Mouse (Mus musculus): ENCODE results near the gene Nos3. TPM values are rescaled to one million over a fixed set of nuclear protein-coding genes. Genes with fewer than 3 reads are reported as not detected.
A peak's percentile ranks its signal among the peaks of the same experiment; 100 is the strongest.

Gene Nos3
- polyA plus RNA-seq, 1 experiment from 2014 or later, result 11.9 TPM

DNA sequence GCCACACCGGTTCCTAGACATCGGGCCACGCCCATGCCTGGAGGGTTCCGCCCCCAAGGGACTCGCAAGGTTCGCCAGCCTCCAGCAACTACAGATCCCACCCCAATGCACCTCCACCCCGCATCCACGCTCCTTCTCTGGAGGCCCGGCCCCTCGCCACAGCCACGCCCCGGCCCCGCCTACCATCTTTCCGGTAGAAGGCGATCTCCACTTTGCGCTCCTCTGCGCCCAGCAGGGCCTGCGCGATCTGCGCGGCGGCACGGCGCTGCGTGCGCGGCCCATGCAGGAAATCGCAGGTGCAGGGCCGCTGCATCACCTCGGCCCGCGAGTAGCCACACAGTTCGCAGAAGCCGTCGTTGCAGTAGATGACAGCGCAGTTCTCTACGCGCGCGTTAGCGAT lies 16.5 kb upstream of the Nos3 start:
- H3K27me3 ChIP-seq (replicated peaks), result no peaks in the 10 kb centered on the region
- no peaks in the 10 kb centered on the region for H3K36me3 ChIP-seq (replicated peaks)
- peak; percentile 34 for ATAC-seq (replicated peaks)
- H3K4me2 ChIP-seq, result peak overlapping the region; percentile 94
- H3K4me1 ChIP-seq, result peaks cover 76% of the 10 kb centered on the region
- no peaks in the 10 kb centered on the region for H3K9me3 ChIP-seq
- WGBS, result under 1% methylated on average over 41 of the region's 41 CpGs
- peak overlapping the region; percentile 52 for H3K4me3 ChIP-seq
- peak overlapping the region; percentile 55 for H3K9ac ChIP-seq
- H3K27ac ChIP-seq, result peak overlapping the region; percentile 58

DNA sequence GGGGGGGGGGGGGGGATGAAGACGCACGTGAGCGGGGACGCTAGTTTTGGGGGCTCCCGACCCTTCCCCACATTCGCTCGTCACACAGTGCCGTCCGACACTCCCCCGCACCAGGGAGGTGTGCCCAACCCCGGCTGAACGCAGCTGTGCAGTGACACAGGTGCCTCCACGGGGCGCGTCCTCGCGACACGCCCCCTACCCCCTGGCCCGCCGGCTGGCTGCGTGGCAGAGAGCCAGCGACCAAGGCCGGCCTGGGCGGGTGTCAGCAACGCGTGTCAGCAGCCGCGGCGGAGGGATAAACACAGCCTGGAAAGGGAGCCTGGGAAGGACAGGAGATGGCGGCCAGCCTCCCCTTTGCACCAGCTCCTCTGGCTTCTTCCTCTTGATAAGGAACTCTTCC lies 16.1 kb upstream of the Nos3 start:
- Histone ChIP-seq H3K9ac (peak overlapping the region; percentile 55), H3K9me3 (no peaks in the 10 kb centered on the region), H3K4me2 (peak overlapping the region; percentile 94), H3K27me3 (replicated peaks) (no peaks in the 10 kb centered on the region), H3K4me1 (peaks cover 76% of the 10 kb centered on the region), H3K27ac (peak overlapping the region; percentile 58), H3K36me3 (replicated peaks) (no peaks in the 10 kb centered on the region), H3K4me3 (peak overlapping the region; percentile 52)
- WGBS, result 0% methylated on average over 30 of the region's 30 CpGs
- ATAC-seq (replicated peaks), result no peak

DNA sequence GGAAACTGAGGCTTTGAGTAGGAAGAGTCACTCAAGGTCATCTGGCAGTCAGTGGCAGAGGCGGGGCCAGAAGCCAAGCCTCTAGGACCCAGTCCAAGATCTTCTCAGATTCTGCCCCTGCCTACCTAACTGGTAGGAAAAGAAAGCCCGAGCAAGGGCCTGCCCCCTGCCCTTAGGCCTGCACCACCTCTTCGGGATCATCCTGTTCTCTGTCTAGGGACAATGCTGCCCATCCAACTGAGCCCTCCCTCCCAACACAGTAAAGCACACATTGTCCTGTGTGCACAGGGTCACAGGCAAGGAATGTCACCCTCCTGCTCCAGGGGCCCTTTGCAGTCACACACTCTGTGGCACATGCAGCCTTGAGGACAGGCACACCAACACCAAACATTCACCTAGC lies 14.5 kb upstream of the Nos3 start:
- ATAC-seq (replicated peaks), result no peak
- no peaks in the 10 kb centered on the region for H3K36me3 ChIP-seq (replicated peaks)
- no peaks in the 10 kb centered on the region for H3K27me3 ChIP-seq (replicated peaks)
- WGBS, result 37% methylated on average over 3 of the region's 3 CpGs
- peak overlapping the region; percentile 62 for H3K4me2 ChIP-seq
- H3K9me3 ChIP-seq, result no peaks in the 10 kb centered on the region
- no peak overlapping the region for H3K27ac ChIP-seq
- peak overlapping the region; percentile 78 for H3K4me3 ChIP-seq
- peak overlapping the region; percentile 85; the same call in 1 of the 2 replicates for H3K9ac ChIP-seq
- peaks cover 60% of the 10 kb centered on the region for H3K4me1 ChIP-seq

DNA sequence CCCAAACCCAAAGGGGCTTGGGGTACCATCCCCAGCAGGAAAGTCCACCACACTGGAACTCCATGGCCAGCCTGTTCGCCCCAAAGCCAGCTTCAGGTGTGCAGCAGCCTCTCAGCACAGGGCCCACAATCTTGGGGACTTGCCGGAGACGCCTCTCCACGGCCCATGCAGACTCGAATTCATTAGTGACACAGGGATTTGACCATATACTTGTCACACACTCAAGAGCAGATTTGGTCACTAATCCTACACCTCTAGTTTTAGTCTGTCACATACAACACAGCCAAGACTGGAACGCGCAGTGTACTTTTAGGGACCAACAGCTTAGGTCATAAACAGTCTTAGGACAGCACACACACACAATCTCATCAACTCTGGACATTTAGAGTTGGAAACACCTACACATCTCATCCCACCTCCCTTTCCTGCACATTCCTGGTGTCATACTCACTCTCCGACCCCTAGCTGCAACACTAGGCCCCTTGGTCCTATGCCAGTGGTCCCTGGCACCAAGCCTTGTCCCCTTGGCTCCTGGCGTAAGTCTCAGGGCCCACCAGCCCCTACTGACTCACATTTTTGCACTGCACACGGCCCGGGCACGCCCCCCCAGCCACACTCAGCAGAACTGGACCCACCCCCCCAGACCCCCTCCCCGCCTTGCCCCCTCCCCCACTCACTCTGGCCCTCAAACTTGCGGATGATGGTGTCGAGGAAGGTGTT lies 13.9 kb upstream of the Nos3 start:
- WGBS, result 28% methylated on average over 15 of the region's 15 CpGs
- Histone ChIP-seq H3K4me2 (peak overlapping the region; percentile 62), H3K4me3 (peak overlapping the region; percentile 78), H3K27me3 (replicated peaks) (no peaks in the 10 kb centered on the region), H3K36me3 (replicated peaks) (no peaks in the 10 kb centered on the region), H3K9ac (peak overlapping the region; percentile 85), H3K4me1 (peaks cover 54% of the 10 kb centered on the region), H3K9me3 (no peaks in the 10 kb centered on the region), H3K27ac (peak overlapping the region; percentile 91)
- no peak; the same call in 1 of the 2 replicates for ATAC-seq (replicated peaks)

DNA sequence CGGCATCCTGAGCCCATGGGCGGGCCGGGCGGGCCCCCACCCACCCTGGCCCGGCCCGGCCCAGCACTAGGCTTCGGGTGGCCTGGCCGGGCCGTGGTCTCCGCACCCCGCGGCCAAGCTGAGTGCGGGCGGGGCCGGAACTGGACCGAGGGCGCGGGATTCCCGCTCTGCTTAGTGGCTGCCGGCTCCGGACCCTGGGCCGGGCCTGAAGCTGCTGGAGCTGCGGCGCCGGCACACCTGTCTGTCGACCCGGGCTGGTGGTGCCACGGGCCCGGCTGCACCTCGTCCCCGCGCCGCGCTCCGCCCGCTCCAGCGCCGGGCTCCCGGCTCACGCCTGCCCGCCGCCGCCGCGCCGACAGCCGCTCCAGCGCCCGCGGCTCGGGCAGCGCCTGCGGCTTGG lies 13.3 kb upstream of the Nos3 start, which contains the start of gene Kcnh2:
Kcnh2 (minus strand) TSS at position 327 of the 400 bp plus-strand sequence.
- peak within 1 kb of the TSS; percentile 85 for H3K9ac ChIP-seq

DNA sequence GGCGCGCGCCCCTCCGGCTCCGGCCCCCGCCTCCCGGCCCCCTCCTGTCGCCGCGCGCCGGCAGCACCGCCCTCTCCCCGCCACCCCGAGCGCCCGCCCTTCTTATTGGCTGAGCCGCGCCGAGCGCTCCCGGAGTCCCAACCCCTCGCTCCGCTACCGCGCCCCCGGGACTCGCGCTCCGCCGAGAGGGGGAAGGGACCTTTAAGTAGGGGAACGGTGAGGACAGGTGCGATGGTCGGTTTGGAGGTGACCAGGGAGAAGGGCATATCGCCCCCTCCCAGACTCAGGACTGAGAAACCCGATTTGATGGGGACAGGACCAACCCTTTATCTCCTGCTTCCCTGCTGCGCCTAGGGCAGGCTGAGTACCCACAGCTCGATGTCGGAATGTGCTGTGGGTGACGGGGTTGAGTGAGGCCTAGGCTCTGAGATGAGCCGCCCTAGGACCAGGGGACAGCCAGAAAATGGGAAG lies 12.9 kb upstream of the Nos3 start:
- peaks cover 54% of the 10 kb centered on the region for H3K4me1 ChIP-seq
- WGBS, result under 1% methylated on average over 34 of the region's 41 CpGs
- H3K9ac ChIP-seq, result peak overlapping the region; percentile 85
- H3K36me3 ChIP-seq (replicated peaks), result no peaks in the 10 kb centered on the region
- H3K9me3 ChIP-seq, result no peaks in the 10 kb centered on the region
- peak overlapping the region; percentile 78 for H3K4me3 ChIP-seq
- no peaks in the 10 kb centered on the region for H3K27me3 ChIP-seq (replicated peaks)
- peak; percentile 88 for ATAC-seq (replicated peaks)
- peak overlapping the region; percentile 62 for H3K4me2 ChIP-seq
- H3K27ac ChIP-seq, result peak overlapping the region; percentile 91

More for the DNA sequence above, 13.3 kb upstream of the Nos3 start, which contains the start of gene Kcnh2:
- Histone ChIP-seq H3K4me3 (peak within 1 kb of the TSS; percentile 78), H3K36me3 (replicated peaks) (no peaks in the 10 kb centered on the region), H3K27ac (peak within 1 kb of the TSS; percentile 91), H3K4me2 (peak within 1 kb of the TSS; percentile 62), H3K27me3 (replicated peaks) (no peaks in the 10 kb centered on the region), H3K9me3 (no peaks in the 10 kb centered on the region), H3K4me1 (peaks cover 54% of the 10 kb centered on the region)
- ATAC-seq (replicated peaks), result peak; percentile 57
- 0% methylated on average over 30 of the region's 53 CpGs for WGBS

DNA sequence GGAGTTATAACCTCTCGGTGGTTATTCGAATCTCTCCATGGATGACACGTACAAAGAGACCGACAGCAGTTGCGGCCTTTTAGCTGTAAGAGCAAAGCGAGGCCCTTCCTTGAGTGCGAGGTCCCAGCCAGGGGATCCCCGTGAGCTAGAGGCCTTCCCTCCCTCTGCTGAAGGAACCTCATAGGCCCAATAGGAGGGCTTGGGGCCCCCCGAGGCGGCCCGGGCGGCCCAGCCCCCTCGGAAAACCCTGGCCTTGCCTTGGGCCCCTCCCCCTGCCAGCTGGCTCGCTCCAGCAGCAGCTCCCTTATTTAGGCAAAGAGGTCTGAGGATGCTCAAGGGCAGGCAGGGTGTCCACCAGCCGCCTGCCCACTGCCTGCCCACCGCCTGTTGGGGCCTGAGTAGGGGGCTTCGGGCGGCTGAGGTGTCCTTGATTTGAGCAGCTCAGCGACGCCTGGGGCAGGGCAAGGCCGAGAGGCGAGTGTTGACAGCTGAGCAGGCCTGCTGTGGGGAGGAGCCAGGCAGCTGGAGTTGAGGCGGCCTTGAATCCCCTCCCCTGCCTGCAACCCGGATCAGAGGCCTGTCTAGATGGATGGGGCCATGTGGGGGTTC lies 12.3 kb upstream of the Nos3 start:
- ATAC-seq (replicated peaks), result peak; percentile 29
- WGBS, result 1% methylated on average over 24 of the region's 24 CpGs
- peak overlapping the region; percentile 62 for H3K4me2 ChIP-seq
- peak overlapping the region; percentile 85 for H3K9ac ChIP-seq
- no peaks in the 10 kb centered on the region for H3K36me3 ChIP-seq (replicated peaks)
- no peaks in the 10 kb centered on the region for H3K9me3 ChIP-seq
- peak overlapping the region; percentile 78 for H3K4me3 ChIP-seq
- peak overlapping the region; percentile 91 for H3K27ac ChIP-seq
- H3K4me1 ChIP-seq, result peaks cover 52% of the 10 kb centered on the region
- H3K27me3 ChIP-seq (replicated peaks), result no peaks in the 10 kb centered on the region

DNA sequence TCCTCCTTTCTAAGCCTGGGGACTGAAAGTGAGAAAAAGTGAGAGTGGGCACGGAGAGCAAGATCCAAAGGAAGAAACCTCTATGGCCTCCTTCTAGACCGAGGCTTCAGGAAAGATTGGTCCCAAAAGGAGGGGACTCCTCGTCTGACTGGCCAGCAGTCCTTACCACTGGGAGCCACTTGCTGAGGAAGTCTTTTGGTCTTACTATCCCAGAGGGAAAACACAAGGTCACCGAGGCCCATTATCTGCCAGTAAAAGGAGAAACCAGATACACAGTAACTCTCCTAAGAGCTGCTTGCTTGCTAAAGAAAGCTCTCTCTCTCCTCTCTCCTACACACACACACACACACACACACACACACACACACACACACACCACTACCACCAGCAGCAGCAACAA lies 11.3 kb upstream of the Nos3 start:
- no peaks in the 10 kb centered on the region for H3K36me3 ChIP-seq (replicated peaks)
- no peak overlapping the region for H3K9ac ChIP-seq
- no peaks in the 10 kb centered on the region for H3K9me3 ChIP-seq
- H3K4me1 ChIP-seq, result peaks cover 42% of the 10 kb centered on the region
- WGBS, result 33% methylated on average over 4 of the region's 4 CpGs
- ATAC-seq (replicated peaks), result no peak
- no peak overlapping the region for H3K4me3 ChIP-seq
- no peaks in the 10 kb centered on the region for H3K27me3 ChIP-seq (replicated peaks)
- no peak overlapping the region for H3K4me2 ChIP-seq
- H3K27ac ChIP-seq, result 0 out of 2 replicates have a peak overlapping the region, but pooled peaks have one; percentile 91

DNA sequence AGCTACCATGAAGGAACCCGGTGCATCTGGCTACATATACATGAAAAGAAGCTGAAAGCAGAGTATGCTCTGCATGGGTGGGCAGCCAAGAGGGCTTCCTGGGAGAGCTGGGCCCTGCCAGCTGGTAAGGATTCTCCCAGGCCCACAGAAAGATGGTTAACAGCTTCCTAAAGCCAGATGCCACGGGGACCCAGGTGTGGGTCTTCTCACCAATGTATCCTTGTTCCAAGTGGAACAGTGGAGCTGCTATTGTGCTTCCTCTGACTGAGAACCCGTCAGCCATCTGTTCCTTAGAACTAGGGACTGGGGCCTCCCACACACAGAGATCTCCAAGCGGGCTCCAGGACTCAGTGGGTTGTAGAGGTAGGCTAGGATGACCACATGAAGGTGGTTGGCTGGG lies 7.8 kb upstream of the Nos3 start:
- no peaks in the 10 kb centered on the region for H3K36me3 ChIP-seq (replicated peaks)

DNA sequence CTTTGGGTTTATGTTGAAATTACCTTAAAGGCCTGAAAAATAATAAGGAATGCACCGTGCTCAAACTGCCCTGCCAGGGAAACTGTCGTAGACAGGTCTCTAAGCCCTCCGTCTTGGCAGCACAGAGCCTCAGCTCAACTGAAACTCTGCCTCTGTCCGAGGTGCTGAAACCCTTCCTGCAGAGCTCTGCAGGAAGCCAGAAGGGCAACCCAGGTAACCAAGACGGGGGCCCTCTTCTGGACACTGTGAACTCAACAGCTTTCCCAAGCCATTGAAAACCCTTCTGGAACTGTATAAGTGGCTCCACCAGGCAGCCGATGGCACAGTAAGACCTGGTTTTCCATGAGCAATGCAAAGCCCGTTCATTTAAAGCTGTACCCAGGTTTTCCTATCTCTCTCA lies 7.1 kb upstream of the Nos3 start:
- Histone ChIP-seq H3K36me3 (replicated peaks) (no peaks in the 10 kb centered on the region), H3K4me3 (no peak overlapping the region), H3K27ac (no peak overlapping the region), H3K4me2 (no peak overlapping the region), H3K27me3 (replicated peaks) (no peaks in the 10 kb centered on the region), H3K4me1 (peaks cover 16% of the 10 kb centered on the region), H3K9ac (no peak overlapping the region), H3K9me3 (no peaks in the 10 kb centered on the region)
- WGBS, result 16% methylated on average over 7 of the region's 7 CpGs
- no peak for ATAC-seq (replicated peaks)

More for the DNA sequence above, 7.8 kb upstream of the Nos3 start:
- Histone ChIP-seq H3K27me3 (replicated peaks) (no peaks in the 10 kb centered on the region), H3K27ac (no peak overlapping the region), H3K4me2 (no peak overlapping the region), H3K4me1 (peaks cover 22% of the 10 kb centered on the region), H3K4me3 (no peak overlapping the region), H3K9ac (no peak overlapping the region), H3K9me3 (no peaks in the 10 kb centered on the region)
- no peak for ATAC-seq (replicated peaks)
- WGBS, result 60% methylated on average over 4 of the region's 4 CpGs

DNA sequence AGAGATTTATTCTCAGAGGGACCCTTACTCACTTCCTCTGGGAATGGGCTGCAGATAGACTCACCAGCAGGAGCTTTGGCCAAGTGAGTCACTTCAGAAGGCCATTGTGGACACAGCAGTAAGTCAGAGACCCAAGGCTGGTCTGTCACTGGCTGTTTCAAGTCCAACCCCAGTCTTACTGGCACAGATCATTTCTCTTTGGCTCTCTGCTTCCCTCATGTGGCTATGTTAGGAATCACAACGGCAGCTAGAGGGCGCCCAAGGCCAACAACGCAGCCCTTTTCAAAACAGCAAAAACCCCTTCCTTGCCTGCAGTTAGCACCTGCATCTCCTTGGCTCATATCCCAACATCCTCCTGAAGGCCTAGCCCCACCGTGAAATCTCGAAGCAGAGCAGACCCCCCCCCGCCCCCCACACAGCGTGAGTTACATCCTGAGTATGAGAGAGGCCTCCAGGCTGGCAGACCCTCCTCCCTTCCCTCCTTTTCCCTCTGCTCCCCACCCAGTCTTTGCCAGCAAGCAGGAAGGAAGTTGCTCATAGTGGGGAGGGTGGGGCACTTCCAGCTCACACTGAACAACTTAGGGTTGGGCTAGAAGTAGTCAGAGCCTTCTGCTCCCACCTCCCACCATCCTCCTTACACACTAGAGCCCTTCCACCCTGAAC lies 3.7 kb upstream of the Nos3 start:
- Histone ChIP-seq H3K27me3 (replicated peaks) (no peaks in the 10 kb centered on the region), H3K9ac (0 out of 2 replicates have a peak overlapping the region, but pooled peaks have one; percentile 17), H3K9me3 (no peaks in the 10 kb centered on the region), H3K4me1 (peaks cover 7% of the 10 kb centered on the region), H3K4me2 (no peak overlapping the region), H3K36me3 (replicated peaks) (no peaks in the 10 kb centered on the region), H3K27ac (no peak overlapping the region), H3K4me3 (no peak overlapping the region)
- WGBS, result 0% methylated on average over 7 of the region's 7 CpGs
- ATAC-seq (replicated peaks), result peak; percentile 78

DNA sequence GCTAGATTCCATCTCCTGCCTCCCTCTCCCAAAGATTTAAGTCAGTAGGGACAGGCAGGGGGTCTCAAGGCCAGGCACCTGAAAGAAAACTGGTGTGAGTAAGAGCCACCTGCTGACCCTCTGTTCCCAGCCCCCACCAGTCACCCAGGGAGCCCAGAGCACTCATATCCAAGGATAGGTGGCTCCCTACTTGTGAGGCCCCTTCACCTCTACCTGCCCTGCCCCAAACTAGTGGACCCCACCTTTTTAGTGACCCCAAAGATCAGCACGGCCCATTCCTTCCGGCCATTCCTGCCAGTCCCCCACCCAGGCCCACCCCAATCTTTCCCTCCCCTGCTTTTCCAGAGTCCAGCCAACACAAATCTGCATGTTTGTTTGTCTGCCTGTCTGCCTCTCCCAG lies 1.1 kb upstream of the Nos3 start:
- ATAC-seq (replicated peaks), result no peak
- 75% methylated on average over 2 of the region's 2 CpGs for WGBS
- Histone ChIP-seq H3K9ac (no peak overlapping the region), H3K4me1 (peaks cover 7% of the 10 kb centered on the region), H3K36me3 (replicated peaks) (no peaks in the 10 kb centered on the region), H3K9me3 (no peaks in the 10 kb centered on the region), H3K4me3 (no peak overlapping the region), H3K4me2 (no peak overlapping the region), H3K27ac (no peak overlapping the region), H3K27me3 (replicated peaks) (no peaks in the 10 kb centered on the region)

Data from midbrain, embryonic 15.5 days (tissue).